Mouse (Mus musculus): ENCODE data around the gene Anapc1. TPM values are rescaled to one million over a fixed set of nuclear protein-coding genes. Genes with fewer than 3 reads are reported as not detected.
A peak's percentile ranks its signal among the peaks of the same experiment; 100 is the strongest.

Gene Anapc1
- polyA plus RNA-seq, 1 experiment from 2014 or later = 35.4 TPM

- peak; percentile 21 for DNase-seq (ENCODE audit: low spot score)
These were observed 120.7 kb downstream of the Anapc1 start for GRCm38 (mm10) chr2:128566304-128567147.

- no peak for DNase-seq (ENCODE audit: low spot score)
These were observed 121.3 kb downstream of the Anapc1 start for GRCm38 (mm10) chr2:128565904-128566303.

DNA sequence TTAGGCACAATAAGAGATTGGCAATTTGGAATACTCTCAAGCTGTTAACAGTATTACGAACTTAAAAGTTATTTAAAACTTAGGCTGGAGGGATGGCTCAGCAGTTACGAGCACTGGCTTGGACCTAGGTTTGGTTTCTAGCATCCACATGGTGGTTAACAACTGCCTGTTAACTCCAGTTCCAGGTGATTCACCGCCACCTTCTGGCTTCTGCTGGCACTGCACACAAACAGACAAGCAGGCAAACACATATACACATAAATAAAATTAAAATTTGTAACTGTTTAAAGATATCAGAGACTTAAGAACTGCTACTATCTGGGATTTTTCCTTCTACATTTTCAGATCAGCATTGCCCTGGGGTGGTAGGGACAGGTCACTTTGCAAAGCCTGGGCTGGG, 123.0 kb downstream of the Anapc1 start:
- DNase-seq (ENCODE audit: low spot score) = no peak

Other genes with a start within 250 kb of the Anapc1 start
- not detected in 2 replicates for gene Spdye4c, start 96.2 kb downstream of the Anapc1 start, polyA plus RNA-seq (2015; fragmentation: Nextera tagmentation; extraction: Ambion mirVana)
- 1.5 and 1.9 TPM in 2 replicates for gene Mertk, start 11.6 kb upstream of the Anapc1 start, polyA plus RNA-seq (2015; fragmentation: Nextera tagmentation; extraction: Ambion mirVana)
- gene Tmem87b, start 130.7 kb upstream of the Anapc1 start, polyA plus RNA-seq (2015; fragmentation: Nextera tagmentation; extraction: Ambion mirVana) = 24.3 and 30.6 TPM in 2 replicates
- 1.3 and 1.4 TPM in 2 replicates for gene Fbln7, start 175.6 kb upstream of the Anapc1 start, polyA plus RNA-seq (2015; fragmentation: Nextera tagmentation; extraction: Ambion mirVana)

Measured in thymus, postnatal 0 days (tissue).